Mouse (Mus musculus): ENCODE results near the gene Cplx3.

The Cplx3 gene

GRCm38 (mm10) chr9:57638651-57639459 lies 32.8 kb upstream of the Cplx3 start:
- DNase-seq (ENCODE audit: extremely low spot score), result no peak

DNA sequence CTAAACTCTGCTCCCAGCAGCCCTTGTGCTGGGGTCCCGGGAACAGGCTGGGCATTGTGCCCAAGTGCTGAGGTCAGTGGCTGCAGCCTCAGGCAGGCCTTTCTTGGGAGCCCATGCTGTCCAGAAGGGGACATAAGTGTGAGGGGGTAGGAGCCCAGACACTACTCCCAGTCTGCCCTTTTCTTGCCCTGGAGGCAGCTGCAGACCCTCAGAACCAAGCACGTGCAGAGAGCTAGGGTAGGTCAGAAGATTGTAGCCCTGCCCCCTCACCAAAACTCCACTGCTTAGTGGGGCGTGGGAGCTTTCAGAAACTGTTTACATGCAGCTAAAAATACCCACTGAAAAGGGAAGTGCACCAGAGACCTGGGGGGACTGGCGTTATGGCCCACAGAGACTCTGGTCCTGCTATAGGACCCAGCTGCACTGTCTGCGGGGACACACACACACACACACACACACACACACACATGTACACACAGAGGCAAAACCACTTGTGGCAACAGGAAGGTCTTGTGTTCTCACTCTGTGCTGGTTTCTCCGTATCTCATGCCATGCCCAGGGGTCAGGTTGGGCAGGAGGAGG lies 31.8 kb upstream of the Cplx3 start:
- no peak for DNase-seq (ENCODE audit: extremely low spot score)

GRCm38 (mm10) chr9:57637272-57637671 lies 31.2 kb upstream of the Cplx3 start:
- DNase-seq (ENCODE audit: extremely low spot score), result no peak

DNA sequence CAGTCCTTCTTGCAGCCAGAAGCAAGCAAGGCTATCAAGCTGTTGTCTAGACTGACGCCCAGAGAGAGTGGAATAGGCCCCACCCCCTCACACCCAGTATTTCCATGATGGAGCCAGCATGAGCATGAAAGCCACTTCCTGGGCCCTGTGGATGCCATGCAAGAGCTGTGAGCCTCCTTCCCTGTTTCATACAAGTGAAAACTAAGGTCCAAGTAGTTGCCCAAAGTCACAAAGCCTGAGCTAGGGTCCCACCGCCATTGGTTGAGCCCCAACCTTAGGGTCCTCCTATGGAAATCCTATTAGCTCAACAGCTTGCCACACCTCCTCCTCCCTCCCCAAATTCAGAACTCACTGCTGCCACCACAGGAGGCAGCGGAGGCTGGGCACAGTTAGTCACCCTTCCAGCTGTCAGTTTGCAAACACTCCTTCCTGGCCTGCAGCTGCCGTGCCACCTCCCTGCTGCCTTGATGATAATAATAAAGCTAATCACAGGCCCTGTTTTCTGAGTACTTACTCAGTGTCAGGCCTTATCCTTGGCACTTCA lies 27.5 kb upstream of the Cplx3 start:
- no peak for DNase-seq (ENCODE audit: extremely low spot score)

GRCm38 (mm10) chr9:57629118-57629874 lies 23.2 kb upstream of the Cplx3 start:
- DNase-seq (ENCODE audit: extremely low spot score), result peak; percentile 64

DNA sequence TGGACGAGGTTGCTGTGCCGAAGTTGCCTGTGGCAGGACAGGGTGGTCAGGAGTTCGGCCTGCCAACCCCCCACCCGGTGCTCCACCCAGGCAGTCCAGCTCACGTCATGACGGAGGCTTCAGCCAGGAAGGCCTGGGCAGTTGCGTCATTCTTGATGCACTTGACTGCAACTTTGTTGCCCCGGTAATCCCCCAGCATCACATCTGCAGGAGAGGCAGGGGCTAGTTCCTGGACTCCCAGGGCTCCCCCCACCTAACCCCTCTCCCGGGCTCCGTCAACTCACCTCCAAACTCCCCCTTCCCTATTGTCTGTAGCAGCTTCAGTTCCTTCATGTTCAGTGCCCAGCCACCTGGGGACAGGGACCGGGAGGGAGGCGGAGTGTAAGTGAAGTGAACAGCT lies 22.6 kb upstream of the Cplx3 start:
- no peak for DNase-seq (ENCODE audit: extremely low spot score)

DNA sequence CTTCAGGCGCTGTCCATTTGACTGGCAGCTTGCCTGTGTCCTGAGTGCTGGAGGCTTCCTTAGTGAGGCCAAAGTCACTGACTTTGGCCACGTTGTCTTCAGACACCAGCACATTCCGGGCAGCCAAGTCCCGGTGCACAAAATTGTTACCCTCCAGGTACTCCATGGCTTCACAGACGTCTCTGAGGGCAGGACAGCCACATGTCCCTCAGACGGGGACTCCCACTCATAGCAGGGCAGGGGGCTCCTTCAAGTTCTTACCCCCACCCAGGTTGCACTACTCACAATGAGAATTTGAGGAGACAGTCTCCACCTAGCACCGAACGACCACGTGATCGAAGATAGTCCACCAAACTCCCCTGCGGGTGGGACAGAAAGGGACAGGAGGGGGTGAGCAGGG lies 21.8 kb upstream of the Cplx3 start:
- no peak for DNase-seq (ENCODE audit: extremely low spot score)

GRCm38 (mm10) chr9:57627191-57627590 lies 21.1 kb upstream of the Cplx3 start:
- no peak for DNase-seq (ENCODE audit: extremely low spot score)

DNA sequence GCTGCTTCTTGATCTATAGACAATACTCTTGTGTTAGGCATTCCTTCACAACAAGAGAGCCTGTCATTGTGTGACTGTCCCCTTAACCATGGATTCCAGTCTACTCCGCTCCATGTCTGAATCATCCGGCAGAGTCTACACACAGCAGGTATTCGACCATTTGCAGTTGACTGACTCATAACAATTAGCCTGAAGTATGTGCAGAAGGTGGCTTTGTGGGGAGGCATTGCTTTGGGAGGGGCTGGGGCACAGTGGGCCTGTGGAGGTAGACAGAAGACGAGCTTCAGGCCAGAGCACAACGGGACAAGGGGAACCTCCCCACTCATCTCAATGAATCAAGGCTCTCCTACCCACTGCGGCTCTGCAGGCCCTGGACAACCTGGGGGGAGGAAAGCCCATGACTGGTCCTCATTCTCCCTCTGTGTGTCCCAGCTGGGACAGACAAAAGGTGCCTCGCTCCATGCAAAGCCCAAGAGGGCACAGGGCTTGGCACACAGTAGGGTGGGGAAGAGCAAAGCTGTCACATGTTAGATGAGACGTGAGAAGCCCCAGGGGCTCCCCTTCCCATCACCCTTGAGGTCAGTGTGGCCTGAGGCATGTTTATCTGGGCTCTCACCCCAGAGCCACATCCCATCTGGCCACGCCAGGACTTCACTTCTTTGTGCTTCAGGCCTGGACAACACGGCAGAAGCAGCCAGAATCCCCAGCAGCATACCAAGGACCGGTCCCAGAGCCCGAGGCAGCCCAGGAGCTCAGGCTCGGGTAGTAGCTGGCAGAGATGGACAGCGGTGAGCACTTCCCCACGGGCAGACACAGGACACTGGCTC lies 19.8 kb upstream of the Cplx3 start:
- no peak for DNase-seq (ENCODE audit: extremely low spot score)

GRCm38 (mm10) chr9:57624295-57624694 lies 18.2 kb upstream of the Cplx3 start:
- no peak for DNase-seq (ENCODE audit: extremely low spot score)

GRCm38 (mm10) chr9:57620674-57621073 lies 14.6 kb upstream of the Cplx3 start, which contains the start of gene Lman1l:
TSS of gene Lman1l (minus strand) at chr9:57620774.
- DNase-seq (ENCODE audit: extremely low spot score), result no peak

GRCm38 (mm10) chr9:57618854-57619253 lies 12.8 kb upstream of the Cplx3 start:
- no peak for DNase-seq (ENCODE audit: extremely low spot score)

- DNase-seq (ENCODE audit: extremely low spot score), result no peak
Observed at GRCm38 (mm10) chr9:57617556-57618169, 11.6 kb upstream of the Cplx3 start.

DNA sequence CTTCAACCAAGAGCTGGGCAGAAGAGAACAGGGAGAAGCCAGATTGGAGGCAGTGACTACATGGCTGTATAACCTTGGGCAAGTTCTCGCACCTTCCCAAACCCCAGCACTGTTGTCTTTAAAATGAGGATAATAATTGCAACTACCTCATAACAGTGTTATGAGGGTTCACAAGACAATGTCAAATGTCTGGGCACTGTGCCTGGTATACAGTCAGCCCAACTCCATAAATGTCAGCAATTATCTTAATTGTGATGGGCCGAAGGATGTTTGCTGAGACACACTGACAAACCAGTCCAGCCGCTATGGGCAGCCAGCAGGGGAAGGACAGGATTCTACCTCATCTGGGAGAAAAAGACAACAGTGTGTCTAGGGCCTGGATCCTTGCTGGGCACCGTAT lies 8.7 kb upstream of the Cplx3 start:
- no peak for DNase-seq (ENCODE audit: extremely low spot score)

GRCm38 (mm10) chr9:57613975-57614374 lies 7.9 kb upstream of the Cplx3 start:
- DNase-seq (ENCODE audit: extremely low spot score), result no peak

GRCm38 (mm10) chr9:57612587-57612986 lies 6.5 kb upstream of the Cplx3 start:
- DNase-seq (ENCODE audit: extremely low spot score), result no peak

DNA sequence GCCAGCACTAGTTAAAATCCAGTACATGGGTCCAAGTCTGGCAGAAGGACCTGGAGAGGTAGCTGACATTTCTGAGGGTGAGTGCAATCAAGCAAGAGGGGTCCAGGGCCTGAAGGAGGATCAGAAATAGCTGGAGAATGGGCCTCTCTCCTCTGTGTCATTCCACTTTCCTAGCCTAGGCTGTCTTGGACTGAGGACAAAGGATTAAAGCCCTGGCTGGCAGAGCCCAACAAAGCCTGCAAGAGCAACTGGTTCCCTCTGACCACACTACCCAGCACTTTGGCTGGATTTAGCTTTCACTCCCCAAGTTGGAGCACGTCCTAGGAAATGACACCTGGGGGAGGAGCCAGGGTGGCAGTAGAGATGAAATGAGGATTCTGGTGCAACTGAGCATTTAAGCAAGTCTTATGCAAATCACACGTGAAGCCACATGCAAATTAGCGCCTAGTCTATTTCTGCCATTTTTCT lies 4.3 kb upstream of the Cplx3 start:
- no peak for DNase-seq (ENCODE audit: extremely low spot score)

DNA sequence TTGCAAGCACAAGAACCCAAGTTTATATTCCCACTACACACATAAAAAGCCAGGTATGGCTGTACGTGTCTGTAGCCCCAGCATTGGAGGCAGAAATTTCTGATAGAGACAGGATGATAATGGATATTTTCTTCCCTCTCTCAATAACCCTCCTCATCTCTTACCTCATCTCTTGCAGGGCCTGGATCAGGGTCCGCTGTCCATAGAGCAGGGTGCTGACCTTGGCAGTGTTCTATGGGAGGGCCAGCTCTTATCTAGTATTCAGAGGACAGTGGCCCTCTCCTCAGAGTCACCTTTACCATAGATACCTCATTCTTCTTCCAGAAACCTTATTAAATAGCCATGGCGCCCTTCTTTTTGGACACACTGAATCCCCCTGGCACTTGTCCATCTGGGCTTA lies 3.7 kb upstream of the Cplx3 start:
- DNase-seq (ENCODE audit: extremely low spot score), result no peak

- DNase-seq (ENCODE audit: extremely low spot score), result no peak
Observed at GRCm38 (mm10) chr9:57605503-57605902, 578 bp downstream of the Cplx3 start.

DNA sequence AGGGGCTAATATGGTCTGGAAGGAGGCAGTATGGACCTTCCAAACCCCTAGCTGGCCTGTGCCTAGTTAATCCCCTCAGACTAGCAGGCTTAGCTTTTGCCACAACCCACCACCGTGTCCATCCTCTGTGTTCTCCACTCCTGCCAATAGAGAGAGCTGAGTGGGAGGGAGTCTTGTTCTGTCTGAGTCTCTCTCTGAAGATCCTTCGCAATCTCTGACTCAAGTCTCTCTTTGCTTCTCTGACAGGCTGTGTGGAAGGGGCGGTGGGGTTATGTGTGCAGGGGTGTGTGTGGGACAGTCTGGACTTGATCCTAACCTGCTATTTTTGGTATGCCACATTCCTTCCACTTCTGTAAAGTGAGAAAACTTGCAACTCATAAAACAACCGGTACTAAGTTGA lies 1.2 kb downstream of the Cplx3 start:
- DNase-seq (ENCODE audit: extremely low spot score), result no peak

- no peak for DNase-seq (ENCODE audit: extremely low spot score)
Observed at GRCm38 (mm10) chr9:57602098-57602497, 4.0 kb downstream of the Cplx3 start.

Measured in embryo, embryonic 9.5 days (tissue).